Mouse (Mus musculus): ENCODE measurements at regions not wholly inside any gene's neighbourhood (a gene's known extent, or its start where the extent isn't known, plus 50 kb on each side); places are given as distances from the start of the nearest gene placed in this dataset.
A peak's percentile ranks its signal among the peaks of the same experiment; 100 is the strongest.

DNA sequence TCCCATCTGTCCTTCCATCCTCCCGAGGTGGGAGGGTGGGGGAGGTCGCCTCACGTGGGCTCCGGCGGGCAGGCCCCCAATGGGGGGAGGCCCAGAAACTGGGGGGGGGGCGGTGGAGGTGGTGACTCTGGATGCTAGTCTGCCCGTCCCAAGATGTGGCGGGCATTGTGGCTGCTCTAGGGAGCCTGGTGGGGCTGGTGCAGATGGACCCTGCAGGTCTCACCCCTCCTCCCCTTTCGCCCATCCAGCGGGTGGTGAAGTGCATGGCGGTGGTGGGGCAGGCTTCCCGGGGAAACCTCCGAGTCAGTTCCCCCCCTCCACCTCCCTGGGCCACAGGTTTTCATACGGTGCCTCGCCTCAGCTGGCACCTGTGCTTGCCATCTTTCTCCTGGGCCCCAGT lies 88.6 kb downstream of the Inhba start:
- TF ChIP-seq CTCF (IDR thresholded peaks at IDR 0.05), result no peak
- CTCF ChIA-PET, result no interaction called here
- in situ Hi-C loops (cut with MboI; ENCODE audit: low pct_unique_long_range_greater_than_20kb), result no loop called here

DNA sequence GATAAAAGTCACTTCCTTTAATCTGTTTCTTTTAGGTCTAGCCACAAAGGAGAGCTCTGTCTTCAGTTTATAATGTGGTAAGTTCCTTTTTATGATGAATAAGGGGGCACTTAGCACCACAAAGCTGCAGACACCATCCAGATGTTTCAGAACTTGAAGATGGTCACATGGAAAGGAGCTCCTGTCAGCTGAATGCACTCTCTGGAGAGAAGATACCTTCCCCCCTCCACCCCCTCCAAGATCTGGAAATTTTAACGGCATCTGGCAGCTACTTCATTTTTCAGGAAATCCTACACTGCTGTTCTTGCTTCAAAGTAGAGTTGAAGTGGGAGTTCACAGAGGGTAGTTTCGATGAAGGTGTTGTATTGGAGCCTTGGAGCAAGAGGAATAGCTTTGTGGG lies 103.2 kb downstream of the Inhba start:
- TF ChIP-seq CTCF (IDR thresholded peaks at IDR 0.05), result no peak
- no peak for ATAC-seq
- POLR2A ChIA-PET, result no interaction called here
- DNase-seq (ENCODE audit: low read depth, low spot score), result no peak
- H3K27me3 ChIP-seq, result no peaks in the 10 kb centered on the region
- CTCF ChIA-PET, result interaction anchor here (1.5 to 2.4 kb wide), 2 partner anchors 9 to 10 kb away, joined by 4 to 6 read pairs; no protein-coding TSS in a partner anchor
- in situ Hi-C loops (cut with MboI; ENCODE audit: low pct_unique_long_range_greater_than_20kb), result no loop called here

More for the DNA sequence above, 88.6 kb downstream of the Inhba start:
- no peaks in the 10 kb centered on the region for H3K27me3 ChIP-seq
- ATAC-seq (no peak), DNase-seq (ENCODE audit: low read depth, low spot score) (no peak)
- POLR2A ChIA-PET, result no interaction called here

DNA sequence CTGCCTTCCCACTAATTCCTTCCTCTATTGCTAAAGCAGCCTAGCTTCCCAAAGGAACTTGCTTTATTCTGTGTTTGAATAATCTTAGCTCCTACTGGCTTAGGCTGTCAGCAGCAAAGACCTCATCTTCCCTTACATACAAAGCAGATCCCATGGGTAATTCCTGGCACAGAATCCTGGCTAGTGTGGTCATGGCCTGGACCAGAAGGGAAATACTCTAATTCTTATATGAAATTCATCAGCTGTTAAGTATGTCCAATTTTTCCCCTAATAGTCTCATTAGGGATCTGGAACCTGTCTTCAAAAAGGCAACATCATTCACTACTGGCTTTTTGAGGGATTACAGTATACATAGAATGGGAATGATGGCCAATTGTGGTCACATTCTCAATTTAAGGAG lies 135.0 kb downstream of the Inhba start:
- in situ Hi-C loops (cut with MboI; ENCODE audit: low pct_unique_long_range_greater_than_20kb), result no loop called here
- DNase-seq (ENCODE audit: low read depth, low spot score) (no peak), ATAC-seq (no peak)
- no peaks in the 10 kb centered on the region for H3K27me3 ChIP-seq
- no peak for TF ChIP-seq CTCF (IDR thresholded peaks at IDR 0.05)
- POLR2A ChIA-PET, result no interaction called here
- CTCF ChIA-PET, result no interaction called here

DNA sequence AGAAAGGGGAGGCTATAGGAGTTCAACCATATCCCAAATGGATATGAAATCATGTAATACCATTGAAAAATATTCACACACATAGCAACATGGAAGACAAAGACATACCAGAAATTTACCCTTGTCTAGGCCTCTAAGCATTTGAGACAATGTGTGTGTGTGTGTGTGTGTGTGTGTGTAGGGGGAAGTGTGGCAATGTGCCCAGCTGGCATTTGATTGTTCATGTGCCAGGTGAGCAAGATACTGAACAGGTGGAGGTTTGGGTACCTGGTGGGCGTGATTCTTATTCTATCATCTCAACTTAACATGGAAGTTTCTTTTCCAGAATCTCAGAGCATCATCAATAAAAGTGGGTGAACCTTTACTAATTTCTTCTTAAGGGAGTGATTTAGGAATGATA lies 143.3 kb downstream of the Inhba start:
- CTCF ChIA-PET, result no interaction called here
- ATAC-seq (no peak), DNase-seq (ENCODE audit: low read depth, low spot score) (no peak)
- TF ChIP-seq CTCF (IDR thresholded peaks at IDR 0.05), result no peak
- no peaks in the 10 kb centered on the region for H3K27me3 ChIP-seq
- in situ Hi-C loops (cut with MboI; ENCODE audit: low pct_unique_long_range_greater_than_20kb), result no loop called here
- POLR2A ChIA-PET, result no interaction called here

DNA sequence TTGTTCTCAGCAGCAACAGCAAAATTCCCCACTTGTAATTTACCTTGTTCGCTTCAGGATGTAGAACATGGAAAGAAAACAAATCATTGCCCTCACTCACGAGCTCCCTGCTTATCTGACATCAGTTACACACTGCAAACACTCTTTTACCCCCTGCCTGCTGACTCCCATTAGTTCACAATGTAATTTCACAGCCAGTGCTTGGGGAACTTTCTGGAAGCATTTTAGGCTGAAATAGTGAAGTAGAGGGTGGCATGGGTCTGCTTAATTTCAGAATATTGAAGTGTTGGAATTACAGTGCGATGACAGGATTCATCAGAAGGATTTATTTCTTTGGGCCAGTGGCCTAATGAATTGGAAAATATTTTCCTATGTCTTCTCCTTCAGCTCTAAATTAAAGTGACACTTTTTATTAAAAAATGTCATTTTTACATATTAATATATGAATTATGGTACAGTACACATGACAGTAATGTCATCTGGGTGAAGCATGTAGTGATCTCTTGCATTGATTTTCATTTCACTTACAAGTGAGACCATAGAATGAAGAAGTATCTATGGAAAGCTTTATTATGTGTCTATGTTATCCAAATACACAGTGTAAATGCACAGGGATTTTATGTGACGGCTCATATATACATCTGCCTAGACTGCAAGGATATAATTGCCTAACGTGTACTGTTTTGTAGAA lies 153.7 kb downstream of the Inhba start:
- POLR2A ChIA-PET, result no interaction called here

DNA sequence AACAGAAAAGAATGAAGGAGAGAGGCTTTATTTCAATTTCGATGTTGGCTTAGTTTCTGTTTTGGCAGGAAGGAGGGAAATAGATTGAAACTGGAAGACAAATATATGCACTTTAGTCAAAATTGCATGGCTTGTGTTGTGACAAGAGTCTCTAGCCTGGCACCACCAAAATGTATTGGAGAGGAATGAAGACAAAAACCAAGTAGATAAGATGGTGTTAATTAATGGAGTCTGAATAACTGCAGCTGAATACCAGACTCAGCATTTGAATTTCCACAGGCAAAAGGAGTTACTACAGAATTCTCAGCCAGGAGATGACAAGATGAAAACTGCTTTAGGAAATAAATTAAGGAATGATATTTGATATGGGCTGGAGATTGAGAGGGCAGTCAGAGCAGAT lies 185.0 kb downstream of the Inhba start:
- no peak for DNase-seq (ENCODE audit: low read depth, low spot score)
- in situ Hi-C loops (cut with MboI; ENCODE audit: low pct_unique_long_range_greater_than_20kb), result no loop called here
- no peak for TF ChIP-seq CTCF (IDR thresholded peaks at IDR 0.05)
- no peak for ATAC-seq
- H3K27me3 ChIP-seq, result no peaks in the 10 kb centered on the region
- CTCF ChIA-PET, result no interaction called here
- POLR2A ChIA-PET, result no interaction called here

More for the DNA sequence above, 153.7 kb downstream of the Inhba start:
- no peak for TF ChIP-seq CTCF (IDR thresholded peaks at IDR 0.05)
- DNase-seq (ENCODE audit: low read depth, low spot score), result no peak
- in situ Hi-C loops (cut with MboI; ENCODE audit: low pct_unique_long_range_greater_than_20kb), result no loop called here
- no peak for ATAC-seq
- no peaks in the 10 kb centered on the region for H3K27me3 ChIP-seq
- CTCF ChIA-PET, result interaction anchor here (0.7 to 1.6 kb wide), 3 partner anchors 12 to 599 kb away, joined by 3 to 4 read pairs (median 3); no protein-coding TSS in a partner anchor

DNA sequence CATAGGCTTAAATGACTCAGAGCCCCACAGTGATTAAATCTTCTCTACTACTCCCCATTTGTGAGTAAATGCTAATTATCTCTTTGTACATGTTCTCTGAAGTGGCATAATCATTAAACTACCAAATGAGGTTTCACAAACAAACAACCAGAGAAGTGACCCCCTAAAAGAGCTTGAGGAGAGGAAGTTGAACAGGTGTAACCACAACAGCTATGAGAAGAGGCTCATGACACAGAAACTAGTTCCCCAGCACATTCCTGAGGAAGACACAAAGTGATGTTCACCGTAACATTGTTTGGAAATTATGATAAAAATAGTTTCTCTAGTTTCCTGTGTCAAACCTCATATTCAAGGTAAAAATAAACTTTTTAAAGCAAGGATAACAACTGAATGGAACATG lies 188.4 kb downstream of the Inhba start:
- no peaks in the 10 kb centered on the region for H3K27me3 ChIP-seq
- CTCF ChIA-PET, result no interaction called here

DNA sequence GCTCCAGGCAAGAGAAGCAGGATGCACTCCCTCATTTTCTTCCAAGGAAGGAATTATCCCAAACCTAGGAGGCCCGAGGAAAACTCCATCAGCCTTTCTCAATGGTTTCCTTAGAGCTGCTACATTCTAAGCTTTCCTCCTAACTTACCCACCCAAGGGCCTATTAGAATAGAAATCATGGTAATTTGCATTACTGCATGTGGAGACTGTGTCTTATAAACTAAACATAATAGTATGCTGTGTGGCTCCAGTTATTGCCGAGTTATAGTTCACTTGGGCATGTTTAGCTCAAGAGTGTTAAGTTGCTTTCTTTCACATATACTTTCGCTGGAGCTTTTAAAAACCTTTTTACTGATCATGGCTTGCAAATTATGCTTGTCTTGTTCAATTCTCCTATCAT lies 191.5 kb downstream of the Inhba start:
- DNase-seq (ENCODE audit: low read depth, low spot score), result no peak
- no peak for ATAC-seq
- ChIA-PET CTCF (interaction anchor here (1.1 kb wide), 1 partner anchor 18 kb away, joined by 3 read pairs; no protein-coding TSS in a partner anchor), POLR2A (interaction anchor here (0.5 kb wide), 1 partner anchor 19 kb away, joined by 3 read pairs; no protein-coding TSS in a partner anchor)
- in situ Hi-C loops (cut with MboI; ENCODE audit: low pct_unique_long_range_greater_than_20kb), result no loop called here
- no peak for TF ChIP-seq CTCF (IDR thresholded peaks at IDR 0.05)
- no peaks in the 10 kb centered on the region for H3K27me3 ChIP-seq

More for the DNA sequence above, 188.4 kb downstream of the Inhba start:
- TF ChIP-seq CTCF (IDR thresholded peaks at IDR 0.05), result no peak
- in situ Hi-C loops (cut with MboI; ENCODE audit: low pct_unique_long_range_greater_than_20kb), result no loop called here
- DNase-seq (ENCODE audit: low read depth, low spot score) (no peak), ATAC-seq (no peak)
- POLR2A ChIA-PET, result no interaction called here

DNA sequence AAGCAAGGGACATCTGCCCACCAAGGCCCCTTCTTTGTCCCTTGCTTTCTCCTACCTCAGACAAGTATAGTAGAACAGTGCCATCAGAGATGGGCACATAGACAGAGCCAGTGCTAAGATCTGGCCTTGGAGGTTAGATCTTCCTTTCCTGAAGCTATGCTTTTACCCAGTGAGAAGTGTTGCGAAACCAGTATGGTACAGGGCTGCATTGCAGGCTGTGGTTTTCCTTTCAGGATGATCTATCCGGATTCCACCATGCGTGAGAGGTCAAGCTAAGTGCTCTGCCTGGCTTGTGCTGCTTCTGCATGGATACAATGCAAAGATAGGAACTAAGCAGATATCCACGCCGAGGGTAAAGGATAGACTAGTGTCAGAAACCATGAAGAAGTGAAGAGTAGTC lies 192.4 kb downstream of the Inhba start:
- in situ Hi-C loops (cut with MboI; ENCODE audit: low pct_unique_long_range_greater_than_20kb), result no loop called here
- no peak for TF ChIP-seq CTCF (IDR thresholded peaks at IDR 0.05)
- ChIA-PET CTCF (no interaction called here), POLR2A (no interaction called here)
- H3K27me3 ChIP-seq, result no peaks in the 10 kb centered on the region
- no peak for DNase-seq (ENCODE audit: low read depth, low spot score)
- peak; percentile 51 for ATAC-seq

DNA sequence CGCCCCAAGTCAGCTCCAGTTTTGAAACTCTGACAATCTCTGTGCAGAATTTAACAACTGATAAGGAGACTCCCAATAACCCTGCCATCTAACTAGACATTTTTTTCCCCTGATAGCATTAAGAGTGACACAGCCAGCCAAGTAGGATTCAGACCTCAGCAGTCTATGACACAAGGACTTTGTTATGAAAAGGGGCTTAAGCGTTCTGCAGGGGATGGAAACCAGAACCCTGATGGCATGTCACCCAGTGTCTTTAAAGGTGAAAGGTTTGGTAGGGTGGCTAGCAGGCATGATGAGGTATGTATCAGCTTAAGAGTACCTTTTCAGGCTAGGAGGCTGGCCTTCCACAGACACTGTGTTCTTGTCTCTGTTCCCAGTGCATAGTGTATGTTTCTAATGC lies 199.8 kb downstream of the Inhba start:
- no peak for DNase-seq (ENCODE audit: low read depth, low spot score)
- ChIA-PET CTCF (no interaction called here), POLR2A (interaction anchor here (0.6 kb wide), 1 partner anchor 151 kb away, joined by 3 read pairs; no protein-coding TSS in a partner anchor)
- no peak for TF ChIP-seq CTCF (IDR thresholded peaks at IDR 0.05)
- ATAC-seq, result no peak
- H3K27me3 ChIP-seq, result no peaks in the 10 kb centered on the region
- in situ Hi-C loops (cut with MboI; ENCODE audit: low pct_unique_long_range_greater_than_20kb), result no loop called here

DNA sequence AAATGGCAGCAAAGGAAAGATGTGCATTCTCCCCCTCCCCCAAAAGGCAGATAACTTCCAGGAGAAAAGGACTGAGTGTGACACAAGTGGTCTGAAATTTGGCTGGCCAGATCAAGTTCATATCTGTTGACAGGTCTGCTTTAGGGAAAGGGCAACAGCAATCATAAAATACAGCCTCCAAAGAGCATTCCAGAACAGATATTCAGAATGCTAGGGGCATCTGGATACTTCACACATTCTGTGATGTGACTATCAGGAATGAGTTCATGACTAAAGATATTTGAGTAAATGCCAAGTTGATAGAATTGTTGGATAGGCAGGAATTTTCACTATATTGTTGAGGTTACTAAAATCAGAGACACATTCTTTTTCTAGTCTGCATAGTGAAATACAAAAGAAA lies 208.2 kb downstream of the Inhba start:
- ATAC-seq, result no peak
- in situ Hi-C loops (cut with MboI; ENCODE audit: low pct_unique_long_range_greater_than_20kb), result no loop called here
- no peak for TF ChIP-seq CTCF (IDR thresholded peaks at IDR 0.05)
- no peak for DNase-seq (ENCODE audit: low read depth, low spot score)
- H3K27me3 ChIP-seq, result no peaks in the 10 kb centered on the region
- POLR2A ChIA-PET, result no interaction called here
- CTCF ChIA-PET, result no interaction called here

Data from Patski (cell line).